Mouse (Mus musculus) fibroblast of lung, adult 2 months (primary cell): ENCODE data around the gene Elp5.
"Not testable (repeated sequence)": the region's sequence is repeated elsewhere in the genome, so short reads cannot be mapped to it uniquely, and the experiment has no call there.

Experiments
- DNase-seq: peaks from one replicate; pipeline ENCODE4 v3.0.0-alpha.2; 2011; ENCODE audit warnings: low read depth

Elp5 gene

GRCm38 (mm10) chr11:69934169-69934568, 48.1 kb downstream of the Elp5 start:
- DNase-seq, result peak; percentile 34

DNA sequence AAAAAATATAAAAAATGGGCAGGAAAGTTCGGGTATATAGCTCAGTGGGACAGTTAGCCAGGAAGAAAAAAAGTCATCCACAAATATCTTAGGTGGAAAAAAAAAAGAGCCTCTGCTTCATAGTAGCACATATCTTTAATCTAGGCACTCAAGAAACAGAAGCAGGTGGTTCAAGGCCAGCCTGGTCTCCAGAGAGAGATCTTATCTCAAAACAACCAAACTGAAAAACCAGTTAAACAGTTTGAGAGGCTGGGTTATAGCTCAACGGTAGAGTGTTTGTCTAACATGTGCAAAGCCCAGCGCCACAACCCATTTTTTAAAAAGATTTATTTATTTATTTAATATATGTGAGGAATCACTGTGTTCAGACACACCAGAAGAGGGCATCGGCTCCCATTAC, 49.3 kb downstream of the Elp5 start:
- DNase-seq, result no peak

DNA sequence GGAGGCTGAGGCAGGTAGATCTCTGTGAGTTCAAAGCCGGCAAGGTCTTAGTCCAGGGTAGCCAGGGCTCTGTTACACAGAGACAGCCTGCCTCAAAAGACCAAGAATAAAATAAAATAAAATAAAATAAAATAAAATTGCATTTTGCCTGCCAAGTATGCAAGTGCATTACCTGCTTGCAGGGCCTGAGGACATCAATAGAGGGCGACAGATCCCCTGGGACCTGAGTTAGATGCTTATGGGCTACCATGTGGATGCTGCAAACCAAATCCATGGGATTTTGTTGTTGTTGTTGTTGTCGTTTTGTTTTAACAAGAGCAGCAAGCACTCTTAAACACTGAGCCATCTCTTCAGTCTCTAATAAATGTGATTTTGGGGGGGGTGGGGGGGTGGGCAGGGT, 50.1 kb downstream of the Elp5 start:
- no peak for DNase-seq

DNA sequence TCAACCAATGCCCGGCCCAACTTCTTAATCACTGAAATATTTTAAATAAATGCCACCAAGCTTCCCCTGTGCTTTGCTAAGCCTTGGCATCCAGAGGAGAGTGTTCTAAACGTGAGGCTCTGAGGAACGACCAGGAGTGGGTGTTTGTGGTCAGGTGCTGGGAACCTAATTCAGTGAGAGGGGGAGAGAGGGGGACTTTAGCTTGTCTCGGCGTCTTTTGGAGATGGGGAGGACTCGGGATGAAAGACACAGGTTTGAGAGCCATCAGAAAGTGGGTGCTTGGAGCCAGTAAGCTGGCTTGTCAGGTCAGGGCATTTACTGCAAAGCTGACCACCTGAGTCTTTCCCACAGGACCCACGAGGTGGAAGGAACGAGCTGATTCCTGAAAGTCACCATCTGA, 50.5 kb downstream of the Elp5 start:
- DNase-seq, result no peak

GRCm38 (mm10) chr11:69930967-69931537, 51.3 kb downstream of the Elp5 start:
- DNase-seq, result no peak

GRCm38 (mm10) chr11:69930176-69930575, 52.1 kb downstream of the Elp5 start:
- not testable (repeated sequence) for DNase-seq

- DNase-seq, result no peak
Measured at GRCm38 (mm10) chr11:69929712-69930111, 52.6 kb downstream of the Elp5 start.

- no peak for DNase-seq
Measured at GRCm38 (mm10) chr11:69927501-69927900, 54.8 kb downstream of the Elp5 start.

DNA sequence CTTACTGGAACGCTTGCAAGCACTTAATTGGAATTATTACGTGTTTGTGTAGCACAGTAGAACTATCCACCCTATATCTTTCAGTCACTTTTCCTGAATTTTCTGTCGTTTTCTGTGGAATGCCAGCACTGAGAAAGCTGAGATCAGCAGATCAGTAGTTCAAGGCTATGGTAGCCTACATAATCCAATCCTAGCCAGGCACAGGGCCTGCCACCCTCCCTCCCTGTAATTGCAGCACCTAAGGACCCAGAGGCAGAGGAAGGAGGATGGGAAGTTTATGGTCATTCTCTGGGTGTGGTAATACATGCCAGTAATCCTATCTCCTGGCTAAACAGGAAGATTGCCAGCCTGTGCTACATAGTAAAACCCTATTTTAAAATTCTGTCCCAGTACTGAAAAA, 59.5 kb downstream of the Elp5 start:
- DNase-seq, result no peak

- no peak for DNase-seq
Measured at GRCm38 (mm10) chr11:69922012-69922756, 60.1 kb downstream of the Elp5 start.

GRCm38 (mm10) chr11:69921114-69922011, 61.0 kb downstream of the Elp5 start, which contains the start of gene Eif5a:
Gene Eif5a, minus strand, starts transcription at chr11:69921958.
- DNase-seq, result peak; percentile 100

DNA sequence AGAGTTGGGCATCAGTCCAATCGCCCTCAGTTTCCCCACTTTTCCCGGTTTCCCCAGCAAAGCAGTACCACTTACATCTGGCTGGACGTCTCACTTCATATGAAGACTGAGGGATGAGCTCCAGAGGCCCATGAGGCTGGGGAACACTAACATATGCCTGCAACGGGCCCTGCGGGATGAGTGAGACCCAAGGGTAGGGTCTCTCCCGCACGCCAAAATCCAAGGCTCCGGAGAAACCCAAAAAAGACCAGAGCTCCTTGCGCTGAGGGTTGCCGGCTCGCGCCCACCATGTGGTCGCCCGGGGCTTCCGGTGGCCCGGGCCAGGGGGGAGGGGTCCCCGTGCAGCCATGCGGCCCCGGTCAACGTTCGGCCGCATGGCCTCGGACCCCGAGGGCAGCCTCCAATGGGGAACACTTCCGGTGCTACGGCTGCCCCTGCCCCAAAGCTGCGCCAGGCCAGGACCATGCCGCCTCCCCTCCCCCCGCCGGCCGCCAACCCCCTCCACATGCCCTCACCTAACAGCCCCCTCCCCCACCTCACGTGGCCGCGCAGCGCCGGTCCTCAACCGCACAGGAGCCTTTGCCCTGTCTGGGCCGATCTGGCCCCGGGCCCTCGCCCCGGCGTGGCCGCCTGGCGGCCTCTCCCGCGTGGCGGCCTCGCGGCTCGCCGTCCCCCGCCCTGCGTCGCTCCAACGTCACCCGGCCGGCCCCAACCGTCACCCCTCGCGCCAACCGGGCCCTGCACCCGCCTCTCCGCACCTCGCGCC, 61.9 kb downstream of the Elp5 start:
- DNase-seq, result no peak

DNA sequence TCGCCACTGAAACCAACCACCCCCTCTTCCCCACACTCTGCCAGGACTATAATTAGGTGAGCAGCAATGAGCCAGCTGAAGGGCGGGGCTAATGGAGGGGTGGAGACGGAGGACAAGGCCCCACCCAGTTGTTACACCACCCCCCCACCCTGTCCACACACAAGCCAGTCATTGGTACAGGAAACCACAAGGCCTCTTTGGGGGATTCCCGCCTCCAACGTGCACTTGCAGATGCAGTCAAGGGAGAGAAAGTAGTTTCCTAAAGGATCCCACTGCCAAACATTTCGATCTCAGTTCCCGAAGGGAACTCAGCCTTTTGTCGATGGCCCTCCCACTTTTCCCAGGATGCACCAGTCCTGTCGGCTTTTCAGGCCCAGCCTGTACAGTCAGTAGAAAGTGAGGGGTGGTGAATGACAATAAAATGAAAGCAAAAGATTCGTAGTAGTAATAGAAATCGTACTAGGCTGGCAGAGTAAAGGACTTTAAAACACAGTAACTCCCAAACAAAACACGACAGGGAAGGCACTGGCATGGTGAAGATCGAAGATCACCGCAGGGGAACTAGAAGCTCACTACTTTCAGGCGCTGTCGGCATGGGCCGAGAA, 62.6 kb downstream of the Elp5 start:
- peak; percentile 79 for DNase-seq

GRCm38 (mm10) chr11:69919053-69919452, 63.3 kb downstream of the Elp5 start:
- no peak for DNase-seq
